Comparison of ENCODE assay signal across 12 mouse cellular contexts in the genomic region with DNA sequence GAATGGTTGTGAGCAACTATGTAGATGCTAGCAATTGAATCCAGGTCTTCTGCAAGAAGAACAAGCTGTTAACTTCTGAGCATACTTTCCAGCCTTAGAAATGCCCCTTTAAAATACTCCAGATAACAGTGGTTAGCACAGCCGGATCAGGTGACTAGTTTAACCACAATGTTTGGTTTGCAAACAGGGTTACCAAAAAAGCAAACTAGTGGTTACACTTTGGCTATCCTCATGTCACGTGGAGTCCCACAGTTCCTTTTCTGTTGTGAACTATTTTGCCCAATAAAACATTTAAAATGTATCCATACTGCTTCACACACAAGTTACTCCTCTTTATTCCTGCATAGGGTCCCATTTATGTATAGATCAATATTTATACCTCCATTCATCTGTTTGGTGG.
"Had no signal": no experiment of that assay in that cellular context is flagged by ENCODE, and none has a peak within 500 bp of the region (broad histone marks: within the 10 kb centered on the region; RNA-seq: fewer than 3 reads in every experiment).

No protein-coding gene starts in this region.

- H3K4me3 ChIP-seq: limb, embryonic 15.5 days; midbrain, embryonic 13.5 days; neural tube, embryonic 12.5 days had no signal

- H3K36me3 ChIP-seq: limb, embryonic 15.5 days; midbrain, embryonic 13.5 days; neural tube, embryonic 12.5 days had no signal

- H3K27me3 ChIP-seq: limb, embryonic 15.5 days; midbrain, embryonic 13.5 days; neural tube, embryonic 12.5 days had no signal

- H3K9ac ChIP-seq: limb, embryonic 15.5 days; liver, embryonic 14.5 days; lung, embryonic 14.5 days; midbrain, embryonic 13.5 days; neural tube, embryonic 12.5 days had no signal

- H3K4me2 ChIP-seq: limb, embryonic 15.5 days; lung, embryonic 14.5 days; midbrain, embryonic 13.5 days; neural tube, embryonic 12.5 days had no signal

- DNase-seq: kidney, adult 8-10 months; kidney, postnatal 36 days; layer of hippocampus, adult 9-11 months; layer of hippocampus, postnatal 36 days; lung, embryonic 14.5 days; thymus, postnatal 4 days had no signal

- H3K4me1 ChIP-seq: midbrain, embryonic 13.5 days; neural tube, embryonic 12.5 days had no signal

- H3K9me3 ChIP-seq: limb, embryonic 15.5 days; midbrain, embryonic 13.5 days; neural tube, embryonic 12.5 days had no signal

- ATAC-seq: intestine, postnatal 0 days; midbrain, embryonic 13.5 days had no signal

- H3K27ac ChIP-seq: limb, embryonic 15.5 days; liver, embryonic 14.5 days; midbrain, embryonic 13.5 days; neural tube, embryonic 12.5 days; stomach, postnatal 0 days had no signal
